Mouse (Mus musculus): ENCODE data around the gene Lrguk. TPM values are rescaled to one million over a fixed set of nuclear protein-coding genes. Genes with fewer than 3 reads are reported as not detected.

Gene Lrguk
- polyA plus RNA-seq, 2 experiments: 0.02 TPM; not detected in 1

DNA sequence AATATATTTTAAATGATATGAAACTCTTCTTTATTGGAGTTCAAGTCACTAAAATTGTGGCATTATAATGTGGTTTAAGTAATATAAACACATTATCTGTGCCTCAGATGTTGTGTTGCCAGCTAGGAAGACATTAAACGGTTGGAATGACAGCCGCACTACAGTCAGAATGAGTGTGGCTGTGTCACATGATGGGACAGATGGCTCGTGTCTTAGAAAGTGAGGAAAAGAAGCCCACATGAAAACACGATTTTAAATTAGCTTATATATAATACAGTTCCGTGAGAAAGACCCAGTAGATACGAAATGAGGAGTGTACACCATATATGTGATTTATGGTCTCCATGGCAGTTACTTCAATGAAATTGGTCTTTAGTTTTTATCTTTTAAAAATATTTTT, 82.2 kb downstream of the Lrguk start:
- no peak for TF ChIP-seq EP300 (IDR thresholded peaks at IDR 0.05; ENCODE audit: low read depth)
- TF ChIP-seq CTCF (IDR thresholded peaks at IDR 0.05; ENCODE audit: low read depth): no peak
- H3K4me2 ChIP-seq (ENCODE audit: low read depth): no peak overlapping the region
- no peaks in the 10 kb centered on the region for H3K4me1 ChIP-seq (replicated peaks; ENCODE audit: control insufficient read depth in 2 of 2, insufficient read depth in 2 of 2, low read length in 1 of 2)
- 58% methylated on average over 6 of the region's 6 CpGs for WGBS (ENCODE audit: insufficient replicate concordance)
- no peak overlapping the region for H3K4me3 ChIP-seq (ENCODE audit: insufficient read depth in 1 of 2, low read depth in 2 of 2, low read length in 2 of 2)
- no peaks in the 10 kb centered on the region for H3K36me3 ChIP-seq (replicated peaks; ENCODE audit: control insufficient read depth, insufficient read depth, low read depth)
- no peak overlapping the region for H3K27ac ChIP-seq
- H3K27me3 ChIP-seq (ENCODE audit: control insufficient read depth, insufficient read depth, low read length): no peaks in the 10 kb centered on the region
- no peak overlapping the region for H3K9ac ChIP-seq (replicated peaks)
- no peak for DNase-seq (ENCODE audit: low read depth in 3 of 3, low spot score in 3 of 3)
- no peaks in the 10 kb centered on the region for H3K9me3 ChIP-seq (ENCODE audit: control insufficient read depth, low read length)
- no peak for ATAC-seq (ENCODE audit: insufficient read depth)

DNA sequence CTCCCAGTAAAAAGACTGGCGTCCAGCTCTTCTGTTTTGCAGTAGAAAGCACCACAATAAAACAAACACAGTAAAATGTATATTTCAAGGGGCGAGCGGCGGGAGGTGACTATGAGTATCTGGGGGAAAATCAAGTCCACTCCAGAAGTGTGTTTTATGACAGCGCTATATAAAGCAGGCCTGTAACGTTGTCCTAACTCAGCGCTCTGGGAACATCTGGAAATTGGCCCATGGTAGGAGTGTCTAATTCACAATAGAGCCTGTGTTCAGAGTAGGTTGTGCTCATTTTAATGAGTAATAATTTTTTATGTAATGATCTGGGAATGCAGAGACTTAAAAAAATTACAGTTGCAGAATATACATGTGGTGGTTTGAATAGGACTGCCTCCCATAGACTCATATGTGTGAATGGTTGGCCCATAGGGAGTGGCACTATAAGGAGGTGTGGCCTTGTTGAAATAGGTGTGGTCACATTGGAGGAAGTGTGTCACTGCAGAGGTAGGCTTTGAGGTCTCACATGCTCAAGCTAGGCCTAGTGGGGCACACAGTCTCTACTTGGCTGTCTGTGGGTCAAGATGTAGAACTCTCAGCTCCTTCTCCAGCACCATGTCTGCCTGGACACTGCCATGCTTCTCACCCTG, 87.7 kb downstream of the Lrguk start:
- Histone ChIP-seq H3K9me3 (ENCODE audit: control insufficient read depth, low read length) (no peaks in the 10 kb centered on the region), H3K27me3 (ENCODE audit: control insufficient read depth, insufficient read depth, low read length) (no peaks in the 10 kb centered on the region), H3K4me2 (ENCODE audit: low read depth) (no peak overlapping the region), H3K36me3 (replicated peaks; ENCODE audit: control insufficient read depth, insufficient read depth, low read depth) (no peaks in the 10 kb centered on the region), H3K27ac (no peak overlapping the region), H3K9ac (replicated peaks) (no peak overlapping the region), H3K4me1 (replicated peaks; ENCODE audit: control insufficient read depth in 2 of 2, insufficient read depth in 2 of 2, low read length in 1 of 2) (no peaks in the 10 kb centered on the region), H3K4me3 (ENCODE audit: insufficient read depth in 1 of 2, low read depth in 2 of 2, low read length in 2 of 2) (no peak overlapping the region)
- ATAC-seq (ENCODE audit: insufficient read depth) (no peak), DNase-seq (ENCODE audit: low read depth in 3 of 3, low spot score in 3 of 3) (no peak)
- 76% methylated on average over 7 of the region's 7 CpGs for WGBS (ENCODE audit: insufficient replicate concordance)
- TF ChIP-seq CTCF (IDR thresholded peaks at IDR 0.05; ENCODE audit: low read depth): no peak
- TF ChIP-seq EP300 (IDR thresholded peaks at IDR 0.05; ENCODE audit: low read depth): no peak

DNA sequence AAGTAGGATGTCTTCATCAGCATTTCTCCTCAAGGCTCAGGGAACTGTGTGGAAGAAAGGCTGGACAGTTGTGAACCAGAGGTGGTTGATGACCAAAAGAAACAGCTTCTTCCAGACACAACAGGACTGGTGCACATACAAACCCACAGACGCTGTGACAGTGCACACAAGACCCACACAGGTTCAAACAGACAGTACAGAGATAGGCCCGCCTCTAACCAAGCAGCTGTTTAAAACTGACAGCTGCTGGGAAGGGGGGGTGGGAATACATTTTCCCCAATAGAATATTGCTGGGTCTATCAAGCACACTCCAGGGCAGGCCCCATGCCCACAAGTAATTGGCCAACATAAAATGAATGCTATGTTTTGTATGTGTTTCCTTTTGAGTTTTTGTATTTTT, 95.2 kb downstream of the Lrguk start:
- Histone ChIP-seq H3K4me1 (replicated peaks; ENCODE audit: control insufficient read depth in 2 of 2, insufficient read depth in 2 of 2, low read length in 1 of 2) (no peaks in the 10 kb centered on the region), H3K36me3 (replicated peaks; ENCODE audit: control insufficient read depth, insufficient read depth, low read depth) (no peaks in the 10 kb centered on the region), H3K9ac (replicated peaks) (no peak overlapping the region), H3K4me3 (ENCODE audit: insufficient read depth in 1 of 2, low read depth in 2 of 2, low read length in 2 of 2) (no peak overlapping the region), H3K9me3 (ENCODE audit: control insufficient read depth, low read length) (no peaks in the 10 kb centered on the region), H3K4me2 (ENCODE audit: low read depth) (no peak overlapping the region), H3K27ac (no peak overlapping the region), H3K27me3 (ENCODE audit: control insufficient read depth, insufficient read depth, low read length) (no peaks in the 10 kb centered on the region)
- no peak for DNase-seq (ENCODE audit: low read depth in 3 of 3, low spot score in 3 of 3)
- TF ChIP-seq CTCF (IDR thresholded peaks at IDR 0.05; ENCODE audit: low read depth): no peak
- no peak for TF ChIP-seq EP300 (IDR thresholded peaks at IDR 0.05; ENCODE audit: low read depth)
- ATAC-seq (ENCODE audit: insufficient read depth): no peak
- 42% methylated on average over 2 of the region's 2 CpGs for WGBS (ENCODE audit: insufficient replicate concordance)

DNA sequence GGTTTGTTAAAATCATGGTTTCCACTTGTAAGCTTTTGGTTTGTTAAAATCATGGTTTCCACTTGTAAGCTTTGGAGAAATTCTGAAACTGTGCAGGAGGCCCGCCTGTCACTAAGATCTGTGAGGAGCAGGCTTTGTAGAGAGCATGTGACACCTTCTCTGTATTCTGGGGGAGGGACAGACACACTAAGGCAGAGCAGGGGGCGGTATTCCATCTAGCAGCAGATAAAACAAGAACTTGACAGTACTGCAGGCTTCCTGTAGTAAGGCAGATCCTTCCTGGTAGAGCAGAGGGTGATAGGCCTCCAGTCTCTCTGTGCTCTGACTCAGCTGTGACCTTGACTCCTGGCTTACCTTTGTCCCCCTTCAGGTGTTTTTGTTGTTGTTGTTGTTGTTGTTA, 100.0 kb downstream of the Lrguk start:
- Histone ChIP-seq H3K4me3 (ENCODE audit: insufficient read depth in 1 of 2, low read depth in 2 of 2, low read length in 2 of 2) (no peak overlapping the region), H3K36me3 (replicated peaks; ENCODE audit: control insufficient read depth, insufficient read depth, low read depth) (no peaks in the 10 kb centered on the region), H3K9ac (replicated peaks) (no peak overlapping the region), H3K27ac (no peak overlapping the region), H3K27me3 (ENCODE audit: control insufficient read depth, insufficient read depth, low read length) (no peaks in the 10 kb centered on the region), H3K4me2 (ENCODE audit: low read depth) (no peak overlapping the region), H3K4me1 (replicated peaks; ENCODE audit: control insufficient read depth in 2 of 2, insufficient read depth in 2 of 2, low read length in 1 of 2) (no peaks in the 10 kb centered on the region), H3K9me3 (ENCODE audit: control insufficient read depth, low read length) (no peaks in the 10 kb centered on the region)
- DNase-seq (ENCODE audit: low read depth in 3 of 3, low spot score in 3 of 3): no peak
- 18% methylated on average over 2 of the region's 2 CpGs for whole genome bisulfite sequencing (ENCODE audit: insufficient replicate concordance)
- no peak for TF ChIP-seq EP300 (IDR thresholded peaks at IDR 0.05; ENCODE audit: low read depth)
- ATAC-seq (ENCODE audit: insufficient read depth): no peak

DNA sequence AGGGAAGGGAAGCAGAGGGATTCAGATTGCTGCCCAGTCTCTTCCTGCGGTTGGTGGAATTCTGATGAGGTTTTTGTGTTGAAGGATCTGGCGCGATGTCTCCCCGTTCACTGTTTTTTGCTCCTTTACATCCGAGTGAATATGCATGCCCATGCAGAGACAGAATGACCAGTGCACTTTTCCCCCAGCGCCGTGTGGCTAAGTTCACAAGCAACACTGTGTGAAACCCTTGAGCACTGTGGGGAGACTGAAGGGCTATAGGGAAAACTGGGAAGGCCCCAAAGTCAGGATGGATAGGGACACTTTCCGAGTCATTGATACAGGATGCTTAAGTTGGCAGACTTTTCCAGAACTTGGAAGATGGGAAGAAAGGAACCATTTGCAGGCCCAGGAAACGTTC, 103.1 kb downstream of the Lrguk start:
- DNase-seq (ENCODE audit: low read depth in 3 of 3, low spot score in 3 of 3) (no peak), ATAC-seq (ENCODE audit: insufficient read depth) (no peak)
- WGBS (ENCODE audit: insufficient replicate concordance): 81% methylated on average over 9 of the region's 9 CpGs
- no peak overlapping the region for H3K9ac ChIP-seq (replicated peaks)
- TF ChIP-seq EP300 (IDR thresholded peaks at IDR 0.05; ENCODE audit: low read depth) (no peak), CTCF (IDR thresholded peaks at IDR 0.05; ENCODE audit: low read depth) (no peak)
- H3K4me1 ChIP-seq (replicated peaks; ENCODE audit: control insufficient read depth in 2 of 2, insufficient read depth in 2 of 2, low read length in 1 of 2): no peaks in the 10 kb centered on the region
- H3K4me3 ChIP-seq (ENCODE audit: insufficient read depth in 1 of 2, low read depth in 2 of 2, low read length in 2 of 2): no peak overlapping the region
- H3K9me3 ChIP-seq (ENCODE audit: control insufficient read depth, low read length): no peaks in the 10 kb centered on the region
- H3K4me2 ChIP-seq (ENCODE audit: low read depth): no peak overlapping the region
- H3K36me3 ChIP-seq (replicated peaks; ENCODE audit: control insufficient read depth, insufficient read depth, low read depth): no peaks in the 10 kb centered on the region
- no peaks in the 10 kb centered on the region for H3K27me3 ChIP-seq (ENCODE audit: control insufficient read depth, insufficient read depth, low read length)
- no peak overlapping the region for H3K27ac ChIP-seq
